Mouse (Mus musculus) gastrocnemius, adult 8-10 months (tissue): Measurements from ENCODE around the gene Ercc8. TPM values are rescaled to one million over a fixed set of nuclear protein-coding genes. Genes with fewer than 3 reads are reported as not detected.

ENCODE experiments used
- DNase-seq, 2 experiments: peaks; one replicate each; pipeline ENCODE4 v3.0.0; 2022; ENCODE audit warnings: low spot score in 2 of 2
- total RNA-seq, 4 experiments: library from RNA; stranded (reverse); gene quantifications; 2 replicates each; pipeline ENCODE4 v1.2.4; 2022

Gene Ercc8
- total RNA-seq, 4 experiments from 2014 or later, result 4.9 to 7.0 (median 5.6) TPM

GRCm38 (mm10) chr13:108215231-108215780 lies 56.8 kb downstream of the Ercc8 start:
- no peak for DNase-seq

- no peak for DNase-seq
These were observed 61.2 kb downstream of the Ercc8 start for GRCm38 (mm10) chr13:108219773-108220172.

GRCm38 (mm10) chr13:108229191-108229590 lies 70.7 kb downstream of the Ercc8 start:
- no peak for DNase-seq

GRCm38 (mm10) chr13:108229634-108230330 lies 71.3 kb downstream of the Ercc8 start:
- DNase-seq, result no peak

GRCm38 (mm10) chr13:108240012-108240411 lies 81.5 kb downstream of the Ercc8 start:
- DNase-seq, result no peak

- no peak for DNase-seq
These were observed 83.2 kb downstream of the Ercc8 start for GRCm38 (mm10) chr13:108241715-108242114.

Other genes with a start within 250 kb of the Ercc8 start
- gene Smim15, start 114.3 kb upstream of the Ercc8 start, total RNA-seq, result 10 to 100 TPM; 13.5 to 18.1 (median 15.7) TPM
- 10 to 100 TPM; 13.2 to 16.5 (median 15.2) TPM for gene Ndufaf2, start 108 bp upstream of the Ercc8 start, total RNA-seq
- under 1 TPM in 3 of 4 experiments, not detected in 1; 0.11 to 0.19 (median 0.13) TPM for gene Elovl7, start 55.7 kb downstream of the Ercc8 start, total RNA-seq
- not detected for gene Depdc1b, start 157.6 kb downstream of the Ercc8 start, total RNA-seq